ENCODE assay signal across 8 mouse cellular contexts in the genomic region with DNA sequence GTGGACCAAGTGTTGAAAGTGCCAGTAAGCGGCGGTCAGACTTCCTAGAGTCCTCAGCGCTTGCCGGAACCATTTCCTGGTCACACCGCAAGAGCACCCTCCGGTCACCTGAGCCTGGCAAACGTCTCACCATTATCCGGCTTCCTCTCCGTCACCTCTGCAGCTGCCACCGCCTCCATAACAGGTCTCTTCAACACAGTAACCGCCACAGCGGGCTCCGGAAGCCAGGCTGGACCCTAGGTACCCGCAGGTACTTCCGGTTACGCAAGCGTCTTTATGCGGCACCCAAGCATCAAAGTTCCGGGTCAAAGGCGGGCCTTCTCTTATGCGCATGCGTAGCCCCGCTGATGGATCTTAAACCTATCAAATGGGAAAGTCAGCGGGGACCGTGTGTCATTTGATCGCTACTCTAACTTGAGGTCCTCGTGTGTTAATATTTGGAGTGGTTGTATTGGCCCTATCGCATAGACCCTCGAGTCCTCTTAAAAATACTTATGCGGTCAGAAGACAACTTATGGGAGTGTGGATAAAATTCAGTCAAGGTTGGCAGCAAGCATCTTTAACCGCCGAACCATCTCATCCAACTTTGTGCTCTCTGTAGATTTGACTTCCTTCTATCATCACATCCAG. TPM values are rescaled to one million over a fixed set of nuclear protein-coding genes. Genes with fewer than 3 reads are reported as not detected.
DNase-seq lines count a peak whose midpoint lies in the region; ATAC-seq and TF ChIP-seq lines count a peak whose summit lies in the region.

TSS of gene Ccdc97 (minus strand) at position 301 of the 630 bp plus-strand sequence.

- H3K9me3 ChIP-seq in forebrain, embryonic 10.5 days, result no peaks in the 10 kb centered on the region
- H3K9me3 ChIP-seq in heart, embryonic 15.5 days (replicated peaks), result no peaks in the 10 kb centered on the region
- H3K9me3 ChIP-seq in liver, embryonic 14.5 days (ENCODE audit: control insufficient read depth, low read length), result no peaks in the 10 kb centered on the region
- H3K9me3 ChIP-seq in neural tube, embryonic 11.5 days (ENCODE audit: control insufficient read depth, low read length), result no peaks in the 10 kb centered on the region
- no peaks in the 10 kb centered on the region for H3K9me3 ChIP-seq in stomach, postnatal 0 days (ENCODE audit: control insufficient read depth, low read length)

- H3K4me2 ChIP-seq in heart, embryonic 15.5 days, result peak within 1 kb of the TSS; percentile 80
- peak within 1 kb of the TSS; percentile 86 for H3K4me2 ChIP-seq in liver, embryonic 14.5 days (ENCODE audit: low read depth)
- peak within 1 kb of the TSS; percentile 90 for H3K4me2 ChIP-seq in neural tube, embryonic 11.5 days (ENCODE audit: low read depth)
- peak within 1 kb of the TSS; percentile 74 for H3K4me2 ChIP-seq in stomach, postnatal 0 days (replicated peaks; ENCODE audit: low read depth)

- 4% methylated on average over 32 of the region's 32 CpGs for WGBS in forebrain, embryonic 10.5 days
- 4% methylated on average over 32 of the region's 32 CpGs for WGBS in heart, embryonic 15.5 days
- WGBS in liver, embryonic 14.5 days (ENCODE audit: insufficient replicate concordance), result 2% methylated on average over 32 of the region's 32 CpGs
- 5% methylated on average over 32 of the region's 32 CpGs for WGBS in neural tube, embryonic 11.5 days
- 3% methylated on average over 32 of the region's 32 CpGs for WGBS in stomach, postnatal 0 days

- DNase-seq in CD8-positive naive resting alpha-beta T cell, adult 2 months (ENCODE audit: low read depth in 2 of 2, low spot score in 2 of 2), result peak; percentile 85 to 86
- peak; percentile 98 for DNase-seq in c-Kit-positive CD71-negative TER-119-negative erythroid progenitor cells, embryonic 14.5 days (ENCODE audit: low read depth)
- DNase-seq in forebrain, embryonic 10.5 days (ENCODE audit: extremely low spot score, low spot score), result peak; percentile 91
- DNase-seq in kidney, postnatal 25 days, result peak; percentile 96 to 97
- DNase-seq in liver, embryonic 14.5 days (ENCODE audit: low read depth in 3 of 3, low spot score in 3 of 3), result peak; percentile 91 to 93 (median 92)
- peak; percentile 92 for DNase-seq in neural tube, embryonic 11.5 days (ENCODE audit: low spot score)
- DNase-seq in stomach, postnatal 0 days (ENCODE audit: low spot score), result peak; percentile 91

- H3K4me1 ChIP-seq in forebrain, embryonic 10.5 days, result peaks cover 20% of the 10 kb centered on the region
- peaks cover 18% of the 10 kb centered on the region for H3K4me1 ChIP-seq in heart, embryonic 15.5 days (replicated peaks)
- peaks cover 11 to 20% of the 10 kb centered on the region in 2 experiments for H3K4me1 ChIP-seq in liver, embryonic 14.5 days (replicated peaks; ENCODE audit: control insufficient read depth in 2 of 2, insufficient read depth in 2 of 2, low read length in 1 of 2)
- peaks cover 6% of the 10 kb centered on the region; the same call in 1 of the 2 replicates for H3K4me1 ChIP-seq in neural tube, embryonic 11.5 days (ENCODE audit: control insufficient read depth, insufficient read depth, low read length)
- H3K4me1 ChIP-seq in stomach, postnatal 0 days (replicated peaks; ENCODE audit: control insufficient read depth, insufficient read depth), result peaks cover 7% of the 10 kb centered on the region; the same call in 1 of the 2 replicates

- H3K9ac ChIP-seq in heart, embryonic 15.5 days, result peak within 1 kb of the TSS; percentile 62
- H3K9ac ChIP-seq in liver, embryonic 14.5 days (replicated peaks), result peak within 1 kb of the TSS; percentile 76
- peak within 1 kb of the TSS; percentile 69 for H3K9ac ChIP-seq in neural tube, embryonic 11.5 days (ENCODE audit: low read length)
- H3K9ac ChIP-seq in stomach, postnatal 0 days (ENCODE audit: low read length), result peak within 1 kb of the TSS; percentile 86

- peak within 1 kb of the TSS; percentile 88 for H3K27ac ChIP-seq in forebrain, embryonic 10.5 days
- H3K27ac ChIP-seq in heart, embryonic 15.5 days, result peak within 1 kb of the TSS; percentile 77
- peak within 1 kb of the TSS; percentile 48 for H3K27ac ChIP-seq in liver, embryonic 14.5 days
- H3K27ac ChIP-seq in neural tube, embryonic 11.5 days (ENCODE audit: low read depth, low read length), result no peak within 1 kb of the TSS
- peak within 1 kb of the TSS; percentile 93 for H3K27ac ChIP-seq in stomach, postnatal 0 days (replicated peaks)

- H3K4me3 ChIP-seq in forebrain, embryonic 10.5 days, result peak within 1 kb of the TSS; percentile 72
- peak within 1 kb of the TSS; percentile 60 for H3K4me3 ChIP-seq in heart, embryonic 15.5 days
- H3K4me3 ChIP-seq in liver, embryonic 14.5 days (ENCODE audit: insufficient read depth in 1 of 2, low read depth in 2 of 2, low read length in 2 of 2), result peak within 1 kb of the TSS; percentile 76 to 98
- H3K4me3 ChIP-seq in neural tube, embryonic 11.5 days (ENCODE audit: low read depth, low read length), result peak within 1 kb of the TSS; percentile 72
- peak within 1 kb of the TSS; percentile 72 for H3K4me3 ChIP-seq in stomach, postnatal 0 days (ENCODE audit: low read depth, low read length)

- H3K27me3 ChIP-seq in forebrain, embryonic 10.5 days (ENCODE audit: poor library complexity, severe bottlenecking), result no peaks in the 10 kb centered on the region
- no peaks in the 10 kb centered on the region for H3K27me3 ChIP-seq in heart, embryonic 15.5 days
- H3K27me3 ChIP-seq in liver, embryonic 14.5 days (ENCODE audit: control insufficient read depth, insufficient read depth, low read length), result no peaks in the 10 kb centered on the region
- no peaks in the 10 kb centered on the region for H3K27me3 ChIP-seq in neural tube, embryonic 11.5 days (ENCODE audit: control insufficient read depth, insufficient read depth, low read length)
- H3K27me3 ChIP-seq in stomach, postnatal 0 days (ENCODE audit: control insufficient read depth, insufficient read depth, low read length), result no peaks in the 10 kb centered on the region

- H3K36me3 ChIP-seq in forebrain, embryonic 10.5 days (replicated peaks), result peaks cover 71% of the 10 kb centered on the region
- peaks cover 51% of the 10 kb centered on the region for H3K36me3 ChIP-seq in heart, embryonic 15.5 days
- peaks cover 55% of the 10 kb centered on the region for H3K36me3 ChIP-seq in liver, embryonic 14.5 days (replicated peaks; ENCODE audit: control insufficient read depth, insufficient read depth, low read depth)
- H3K36me3 ChIP-seq in neural tube, embryonic 11.5 days (ENCODE audit: control insufficient read depth, insufficient read depth, low read length), result peaks cover 33% of the 10 kb centered on the region
- H3K36me3 ChIP-seq in stomach, postnatal 0 days (ENCODE audit: control insufficient read depth, insufficient read depth, low read length), result peaks cover 29% of the 10 kb centered on the region

- no peak for TF ChIP-seq CTCF in liver, embryonic 14.5 days (IDR thresholded peaks at IDR 0.05; ENCODE audit: low read depth)
- no peak for TF ChIP-seq CTCF in stomach, postnatal 0 days (IDR thresholded peaks at IDR 0.05; ENCODE audit: low read depth)

- TF ChIP-seq EP300 in liver, embryonic 14.5 days (IDR thresholded peaks at IDR 0.05; ENCODE audit: low read depth), result peak; percentile 33; the same call in 1 of the 2 replicates
- TF ChIP-seq EP300 in stomach, postnatal 0 days (optimal IDR thresholded peaks at IDR 0.05), result no peak

- ATAC-seq in heart, embryonic 15.5 days (replicated peaks; ENCODE audit: insufficient number of reproducible peaks, insufficient read depth, low FRiP score, low read depth), result peak; percentile 72
- ATAC-seq in liver, embryonic 14.5 days (ENCODE audit: insufficient read depth), result peak; percentile 77
- peak; percentile 82 for ATAC-seq in neural tube, embryonic 11.5 days (ENCODE audit: insufficient read depth, low FRiP score, low TSS enrichment)
- ATAC-seq in stomach, postnatal 0 days (ENCODE audit: low FRiP score, low TSS enrichment), result peak; percentile 84

RNA-seq across cellular contexts. Expression of gene Ccdc97, which starts in this region (rescaled TPM):
- polyA plus RNA-seq in forebrain, embryonic 10.5 days (2016; fragmentation: Nextera tagmentation; extraction: Ambion mirVana), result 28.7 and 29.6 TPM in 2 replicates
- polyA plus RNA-seq in heart, embryonic 15.5 days (2015; fragmentation: Nextera tagmentation; extraction: Ambion mirVana), result 17.6 and 23.5 TPM in 2 replicates
- 17.1 and 19.5 TPM in 2 replicates for polyA plus RNA-seq in liver, embryonic 14.5 days (2012; rRNA removed)
- 11.3 and 13.2 TPM in 2 replicates for polyA plus RNA-seq in liver, embryonic 14.5 days (2014; fragmentation: Nextera tagmentation; extraction: Ambion mirVana)
- 35.7 and 39.5 TPM in 2 replicates for polyA plus RNA-seq in neural tube, embryonic 11.5 days (2014; fragmentation: Nextera tagmentation; extraction: Ambion mirVana)
- 7.9 and 10.2 TPM in 2 replicates for polyA plus RNA-seq in stomach, postnatal 0 days (2015; fragmentation: Nextera tagmentation; extraction: Ambion mirVana)
